Mouse (Mus musculus) limb, embryonic 12.5 days (tissue): ENCODE measurements around the gene Scin. TPM values are rescaled to one million over a fixed set of nuclear protein-coding genes. Genes with fewer than 3 reads are reported as not detected.

Experiments used
- ATAC-seq: fragments of 200-750 bp; cut with Nextera tagmentation; 2 replicates; pipeline ENCODE4 v1.8.0; 2017; ENCODE audit warnings: low read depth, moderate TSS enrichment; ENCODE audit not compliant: insufficient number of reproducible peaks, insufficient read depth, low FRiP score, low TSS enrichment
- H3K27ac ChIP-seq: fragments of 300-500 bp; sonication (generic); 2 replicates; pipeline ENCODE4 v1.5.1; 2016; ENCODE audit warnings: mild to moderate bottlenecking, moderate library complexity
- H3K27me3 ChIP-seq: fragments of 300-500 bp; sonication (generic); 2 replicates; pipeline ENCODE4 v1.6.1; 2016; ENCODE audit warnings: mild to moderate bottlenecking, moderate library complexity
- H3K36me3 ChIP-seq: fragments of 300-500 bp; sonication (generic); 2 replicates; pipeline ENCODE4 v1.6.1; 2016; ENCODE audit warnings: mild to moderate bottlenecking, moderate library complexity
- H3K4me1 ChIP-seq: fragments of 300-500 bp; sonication (generic); replicated peaks from 2 replicates; pipeline ENCODE4 v1.6.1; 2016
- H3K4me2 ChIP-seq: fragments of 300-500 bp; sonication (generic); 2 replicates; pipeline ENCODE4 v1.6.1; 2016; ENCODE audit warnings: mild to moderate bottlenecking, moderate library complexity
- H3K4me3 ChIP-seq: fragments of 300-500 bp; sonication (generic); replicated peaks from 2 replicates; pipeline ENCODE4 v1.5.1; 2016; ENCODE audit warnings: mild to moderate bottlenecking
- H3K9ac ChIP-seq: fragments of 300-500 bp; sonication (generic); replicated peaks from 2 replicates; pipeline ENCODE4 v1.6.1; 2016; ENCODE audit warnings: mild to moderate bottlenecking, moderate library complexity
- H3K9me3 ChIP-seq: fragments of 300-500 bp; sonication (generic); 2 replicates; pipeline ENCODE4 v1.6.1; 2016; ENCODE audit warnings: mild to moderate bottlenecking, moderate library complexity
- WGBS: fragments of 180-500 bp; shearing (Covaris S2); methylation state at CpG from one replicate; pipeline ENCODE4 v1.1.7; 2016; 5-methylcytosine and 5-hydroxymethylcytosine counted together
- polyA plus RNA-seq: library from polyadenylated mRNA; unstranded; fragments of >200 nt; fragmentation: Nextera tagmentation; extraction: Ambion mirVana; gene quantifications from 2 replicates; pipeline ENCODE4 v1.2.1, GENCODE M21; 2016

The Scin gene
- polyA plus RNA-seq, 1 experiment from 2014 or later, result 7.0 TPM

DNA sequence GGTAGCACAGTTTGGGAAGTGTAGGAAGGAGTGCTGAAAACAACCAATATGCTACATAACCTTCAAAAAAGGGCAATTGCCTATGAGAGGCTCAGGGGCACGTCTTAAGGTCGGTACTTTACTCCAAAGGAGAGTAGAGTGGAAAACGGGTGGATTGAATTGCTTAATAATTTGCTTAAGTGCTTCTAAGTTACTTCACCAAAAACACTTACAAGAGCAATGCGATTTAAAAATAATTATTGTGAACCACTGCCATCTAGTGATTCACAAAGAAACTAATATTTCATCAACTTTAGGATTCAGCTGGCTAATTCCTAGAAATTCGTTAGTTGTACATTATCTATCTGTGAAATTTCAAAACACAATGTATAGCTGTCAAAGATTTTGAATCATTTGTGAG lies 60.4 kb downstream of the Scin start:
- H3K9ac ChIP-seq, result no peak overlapping the region
- no peak for ATAC-seq
- no peak overlapping the region for H3K4me2 ChIP-seq
- 68% methylated on average over 5 of the region's 5 CpGs for WGBS
- H3K4me3 ChIP-seq, result no peak overlapping the region
- H3K4me1 ChIP-seq, result no peaks in the 10 kb centered on the region
- no peaks in the 10 kb centered on the region for H3K9me3 ChIP-seq
- no peak overlapping the region for H3K27ac ChIP-seq
- no peaks in the 10 kb centered on the region for H3K36me3 ChIP-seq
- H3K27me3 ChIP-seq, result no peaks in the 10 kb centered on the region

DNA sequence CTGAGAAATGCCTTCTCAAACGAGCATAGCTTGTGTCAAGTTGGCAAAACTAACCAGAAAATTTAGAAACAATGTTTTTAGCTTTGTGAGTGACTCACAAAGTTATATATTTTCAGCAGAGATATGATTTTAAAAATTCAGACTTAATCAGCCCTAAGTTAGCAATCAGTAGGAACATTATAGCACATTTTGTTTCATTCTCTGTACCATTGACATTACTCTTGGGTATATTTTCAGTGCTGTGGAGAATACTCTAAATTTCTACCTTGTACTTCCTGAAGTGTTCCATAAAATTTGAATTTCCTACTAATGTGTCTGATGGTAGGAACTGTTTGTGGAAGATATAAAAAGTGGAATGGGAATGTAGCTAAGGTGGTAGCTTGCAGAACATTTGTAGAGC lies 87.0 kb downstream of the Scin start:
- no peaks in the 10 kb centered on the region for H3K36me3 ChIP-seq
- H3K27ac ChIP-seq, result no peak overlapping the region
- no peak overlapping the region for H3K9ac ChIP-seq
- H3K4me1 ChIP-seq, result no peaks in the 10 kb centered on the region
- H3K4me2 ChIP-seq, result no peak overlapping the region
- no peaks in the 10 kb centered on the region for H3K27me3 ChIP-seq
- no peak for ATAC-seq
- H3K4me3 ChIP-seq, result no peak overlapping the region
- 61% methylated on average over 1 of the region's 1 CpGs for WGBS
- no peaks in the 10 kb centered on the region for H3K9me3 ChIP-seq

DNA sequence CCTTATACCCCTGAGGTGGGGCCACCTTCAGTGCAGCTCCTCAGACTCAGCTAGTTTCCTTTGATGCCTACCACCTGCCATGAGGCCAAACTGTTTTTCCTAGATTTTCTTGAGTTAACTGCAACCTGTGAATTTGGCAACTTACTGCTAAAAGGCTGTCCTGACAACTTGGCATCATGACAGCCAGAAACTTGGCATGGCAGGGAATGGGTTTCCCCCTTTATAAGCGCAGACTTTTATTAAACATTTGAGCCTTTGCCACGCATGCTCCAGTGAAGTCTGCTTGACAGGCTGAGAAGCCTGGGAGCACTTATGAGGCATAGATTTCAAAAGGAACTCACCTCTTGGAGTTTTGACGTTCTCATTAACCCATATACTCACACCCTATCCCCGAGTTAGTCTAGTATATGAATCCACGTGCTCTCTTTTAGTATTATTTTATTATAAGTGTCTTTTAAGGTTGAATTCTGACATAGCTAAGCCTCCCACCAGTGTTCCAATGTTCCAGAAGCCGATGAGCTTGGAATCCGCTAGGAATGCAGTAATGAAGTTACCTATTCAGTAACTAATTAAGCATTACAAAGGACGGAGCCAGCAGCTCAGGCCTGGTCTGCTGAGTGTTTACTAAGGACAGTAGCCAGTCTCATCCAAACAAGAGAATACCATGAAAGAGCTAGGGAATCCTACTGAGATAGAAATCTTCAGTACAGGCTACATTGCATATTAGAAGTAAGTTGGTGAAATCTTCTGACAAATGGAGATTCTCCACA lies 90.0 kb downstream of the Scin start:
- no peak overlapping the region for H3K4me3 ChIP-seq
- H3K27me3 ChIP-seq, result no peaks in the 10 kb centered on the region
- H3K27ac ChIP-seq, result no peak overlapping the region
- WGBS, result 92% methylated on average over 8 of the region's 8 CpGs
- ATAC-seq, result no peak
- H3K4me1 ChIP-seq, result no peaks in the 10 kb centered on the region
- no peak overlapping the region for H3K9ac ChIP-seq
- H3K4me2 ChIP-seq, result no peak overlapping the region
- no peaks in the 10 kb centered on the region for H3K9me3 ChIP-seq
- H3K36me3 ChIP-seq, result no peaks in the 10 kb centered on the region

DNA sequence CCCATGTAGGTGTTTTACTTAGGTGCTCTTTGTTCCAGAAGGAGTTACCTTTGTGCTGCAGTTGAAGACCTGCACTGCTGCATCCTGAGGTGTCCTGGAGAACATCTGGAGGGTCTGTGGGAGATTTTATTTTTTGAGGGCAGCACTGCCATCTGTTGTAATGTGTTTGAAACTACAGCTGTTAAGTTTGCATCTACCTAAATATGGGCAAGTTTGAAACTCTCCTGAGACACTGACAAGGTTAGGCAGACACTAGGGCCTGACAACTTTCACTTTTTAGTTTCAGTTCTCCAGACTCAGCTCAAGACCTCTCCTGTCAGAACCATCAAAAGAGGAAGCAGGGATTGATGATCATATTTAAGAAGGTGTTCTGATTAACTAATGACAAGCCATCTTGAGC lies 94.0 kb downstream of the Scin start:
- no peaks in the 10 kb centered on the region for H3K27me3 ChIP-seq
- H3K4me1 ChIP-seq, result peaks cover 10% of the 10 kb centered on the region; the same call in 1 of the 2 replicates
- ATAC-seq, result no peak
- no peak overlapping the region for H3K27ac ChIP-seq
- H3K9ac ChIP-seq, result no peak overlapping the region
- H3K4me2 ChIP-seq, result no peak overlapping the region
- H3K4me3 ChIP-seq, result no peak overlapping the region
- no peaks in the 10 kb centered on the region for H3K36me3 ChIP-seq
- no peaks in the 10 kb centered on the region for H3K9me3 ChIP-seq

DNA sequence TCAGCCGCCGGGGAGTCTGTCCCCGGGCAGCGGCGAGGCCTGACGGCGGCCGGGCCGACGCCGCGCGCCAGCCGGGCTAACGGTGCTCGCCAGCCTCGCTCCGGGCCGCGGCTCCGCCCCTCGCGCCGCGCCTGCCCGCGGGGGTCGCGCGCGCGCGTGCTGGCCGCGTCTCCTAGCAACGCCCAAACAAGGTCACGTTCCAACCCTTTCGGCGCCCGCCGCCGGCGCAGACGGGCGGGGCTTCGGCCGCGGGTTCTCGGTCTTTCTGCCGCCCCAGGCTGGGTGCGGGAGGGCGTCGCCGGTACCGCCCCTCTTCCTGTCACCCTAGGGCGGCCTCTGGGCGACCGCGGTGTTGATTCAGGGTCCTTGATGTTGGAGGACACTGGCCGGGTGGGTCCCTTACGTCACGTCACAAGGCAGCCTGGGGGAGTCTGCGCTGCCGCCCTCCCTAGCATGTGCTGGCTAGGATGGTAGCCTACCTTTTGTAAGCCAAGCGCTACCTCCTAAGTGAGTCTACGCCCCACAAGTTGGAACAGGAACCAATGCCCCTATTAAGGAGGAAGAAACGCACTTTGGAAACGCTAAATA lies 96.1 kb downstream of the Scin start, which contains the start of gene Arl4a:
Arl4a (minus strand) TSS at position 150 of the 588 bp plus-strand sequence.
- Histone ChIP-seq H3K4me3 (peak within 1 kb of the TSS; percentile 83), H3K27ac (peak within 1 kb of the TSS; percentile 94), H3K4me2 (peak within 1 kb of the TSS; percentile 81), H3K9ac (peak within 1 kb of the TSS; percentile 70), H3K9me3 (no peaks in the 10 kb centered on the region), H3K36me3 (no peaks in the 10 kb centered on the region), H3K27me3 (no peaks in the 10 kb centered on the region), H3K4me1 (peaks cover 15% of the 10 kb centered on the region)
- WGBS, result under 1% methylated on average over 68 of the region's 68 CpGs
- ATAC-seq, result peak; percentile 86

DNA sequence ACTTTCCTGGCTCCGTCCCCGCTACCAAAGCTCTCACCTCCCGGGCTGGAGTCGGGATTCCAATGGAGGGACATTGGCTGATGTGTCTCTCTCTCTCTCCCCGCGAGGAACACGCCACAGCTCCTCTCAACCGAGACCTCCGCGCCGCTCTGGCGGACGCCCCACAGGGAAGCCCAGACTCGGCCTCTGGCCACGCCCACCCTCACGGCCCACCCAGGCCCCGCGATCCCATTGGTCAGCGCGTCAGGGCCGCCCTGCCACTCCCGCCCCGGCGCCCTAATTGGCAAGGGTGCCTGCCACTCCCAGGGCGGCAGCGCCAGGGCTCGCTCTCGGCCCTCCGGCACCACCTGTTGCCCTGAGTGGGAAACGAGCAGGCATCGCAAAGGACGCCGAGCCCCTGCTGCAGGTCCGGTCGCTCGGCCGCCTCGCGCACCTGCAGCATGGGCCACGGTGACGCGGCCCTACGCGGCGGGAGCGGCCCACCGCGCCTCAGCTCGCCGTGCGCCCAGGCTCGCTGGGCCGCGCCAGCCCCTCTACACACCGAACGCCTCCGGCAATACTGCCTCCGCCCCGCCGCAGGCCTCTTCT lies 96.7 kb downstream of the Scin start:
- H3K4me2 ChIP-seq, result peak overlapping the region; percentile 81
- under 1% methylated on average over 59 of the region's 60 CpGs for WGBS
- no peaks in the 10 kb centered on the region for H3K36me3 ChIP-seq
- peaks cover 15% of the 10 kb centered on the region for H3K4me1 ChIP-seq
- H3K27ac ChIP-seq, result peak overlapping the region; percentile 94
- H3K27me3 ChIP-seq, result no peaks in the 10 kb centered on the region
- peak overlapping the region; percentile 70 for H3K9ac ChIP-seq
- no peaks in the 10 kb centered on the region for H3K9me3 ChIP-seq
- H3K4me3 ChIP-seq, result peak overlapping the region; percentile 83
- peak; percentile 98 for ATAC-seq

DNA sequence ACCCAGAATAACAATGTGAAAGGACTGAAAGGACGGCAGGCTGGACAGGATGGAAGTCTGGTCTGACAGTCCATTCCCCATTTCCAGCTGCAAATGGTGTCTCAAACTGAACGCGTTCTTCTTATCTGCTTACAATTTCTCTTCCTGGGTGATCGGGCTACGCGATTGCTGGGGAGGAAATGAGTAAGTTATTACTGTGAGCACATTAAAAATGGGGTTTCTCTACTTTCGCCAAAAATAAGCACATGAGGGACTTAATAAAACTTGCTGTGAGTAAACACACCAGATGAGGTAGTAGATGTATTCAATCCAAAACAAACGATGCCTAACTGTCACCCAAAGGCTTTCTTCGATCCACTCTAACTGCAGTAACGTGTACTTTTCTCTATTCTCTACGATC lies 97.4 kb downstream of the Scin start:
- Histone ChIP-seq H3K9me3 (no peaks in the 10 kb centered on the region), H3K4me3 (peak overlapping the region; percentile 83), H3K4me1 (peaks cover 15% of the 10 kb centered on the region), H3K9ac (peak overlapping the region; percentile 66), H3K27me3 (no peaks in the 10 kb centered on the region), H3K4me2 (peak overlapping the region; percentile 81), H3K36me3 (no peaks in the 10 kb centered on the region), H3K27ac (peak overlapping the region; percentile 94; the same call in 1 of the 2 replicates)
- WGBS, result 5% methylated on average over 11 of the region's 11 CpGs
- no peak for ATAC-seq

DNA sequence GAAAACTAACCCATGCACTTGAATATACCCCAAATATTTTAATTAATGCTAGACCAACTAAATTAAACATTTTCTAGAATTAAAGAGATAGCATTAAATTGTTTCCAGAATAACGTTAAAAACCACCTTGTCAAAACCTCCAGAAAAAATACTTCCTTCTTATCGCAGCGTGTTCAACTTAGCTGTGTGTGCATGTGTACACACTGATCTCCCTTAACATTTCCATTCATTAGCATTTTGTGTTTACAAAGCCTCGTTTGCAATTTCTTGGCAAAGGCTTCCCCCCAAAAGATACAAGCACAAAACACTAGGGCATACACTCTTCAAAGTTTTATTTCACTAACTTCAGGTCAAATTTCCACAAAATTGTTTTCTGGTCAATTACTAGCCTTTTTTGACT lies 98.5 kb downstream of the Scin start:
- WGBS, result 85% methylated on average over 4 of the region's 4 CpGs
- Histone ChIP-seq H3K4me2 (peak overlapping the region; percentile 81), H3K27ac (no peak overlapping the region), H3K27me3 (no peaks in the 10 kb centered on the region), H3K9ac (no peak overlapping the region), H3K36me3 (no peaks in the 10 kb centered on the region), H3K4me1 (peaks cover 15% of the 10 kb centered on the region), H3K9me3 (no peaks in the 10 kb centered on the region), H3K4me3 (0 out of 2 replicates have a peak overlapping the region, but pooled peaks have one; percentile 83)
- no peak for ATAC-seq

DNA sequence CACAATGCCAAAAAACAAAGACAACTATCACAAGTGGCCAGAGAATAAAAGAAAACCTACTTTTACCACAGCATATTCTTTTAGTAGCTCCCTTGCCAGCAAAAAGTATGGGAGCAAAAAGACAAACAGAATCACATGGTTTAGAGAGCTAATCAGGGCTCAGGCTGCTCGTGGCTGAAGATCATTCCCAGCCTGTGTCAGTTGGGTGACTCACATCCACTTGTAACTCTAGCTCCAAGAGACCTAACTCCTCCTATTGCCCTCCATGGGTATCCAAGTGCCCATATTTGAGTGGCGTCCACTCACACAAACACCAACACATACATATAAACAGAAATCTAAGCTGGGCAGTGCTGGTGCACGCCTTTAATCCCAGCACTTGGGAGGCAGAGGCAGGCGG lies 104.8 kb downstream of the Scin start:
- Histone ChIP-seq H3K27ac (no peak overlapping the region), H3K36me3 (no peaks in the 10 kb centered on the region), H3K9me3 (no peaks in the 10 kb centered on the region), H3K4me2 (no peak overlapping the region), H3K4me3 (no peak overlapping the region), H3K9ac (no peak overlapping the region), H3K27me3 (no peaks in the 10 kb centered on the region), H3K4me1 (0 out of 2 replicates have a peak, but pooled peaks cover 2% of the 10 kb centered on the region)
- no peak for ATAC-seq
- WGBS, result 74% methylated on average over 4 of the region's 4 CpGs

DNA sequence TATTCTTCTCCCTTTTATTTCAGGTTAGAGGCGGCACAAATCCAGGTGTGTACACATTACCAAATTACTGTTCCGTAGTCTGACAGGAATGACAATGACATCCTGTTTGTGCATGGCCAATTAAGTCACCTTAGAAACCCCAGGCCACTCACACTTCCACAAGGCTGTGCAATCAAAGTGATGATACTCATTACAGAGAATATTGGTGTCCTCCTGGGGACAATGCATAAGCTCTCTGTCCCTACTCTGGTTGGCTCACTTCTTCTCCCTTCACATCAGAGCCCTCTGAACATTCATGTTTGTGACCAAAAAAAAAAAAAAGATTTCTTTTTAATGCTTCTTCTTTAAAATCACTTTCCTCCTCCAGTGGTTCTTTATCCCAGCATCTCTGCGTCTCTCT lies 106.2 kb downstream of the Scin start:
- Histone ChIP-seq H3K27me3 (no peaks in the 10 kb centered on the region), H3K4me3 (no peak overlapping the region), H3K27ac (no peak overlapping the region), H3K36me3 (no peaks in the 10 kb centered on the region), H3K9ac (no peak overlapping the region), H3K4me1 (no peaks in the 10 kb centered on the region), H3K4me2 (no peak overlapping the region), H3K9me3 (no peaks in the 10 kb centered on the region)
- WGBS, result 91% methylated on average over 3 of the region's 3 CpGs
- ATAC-seq, result no peak

DNA sequence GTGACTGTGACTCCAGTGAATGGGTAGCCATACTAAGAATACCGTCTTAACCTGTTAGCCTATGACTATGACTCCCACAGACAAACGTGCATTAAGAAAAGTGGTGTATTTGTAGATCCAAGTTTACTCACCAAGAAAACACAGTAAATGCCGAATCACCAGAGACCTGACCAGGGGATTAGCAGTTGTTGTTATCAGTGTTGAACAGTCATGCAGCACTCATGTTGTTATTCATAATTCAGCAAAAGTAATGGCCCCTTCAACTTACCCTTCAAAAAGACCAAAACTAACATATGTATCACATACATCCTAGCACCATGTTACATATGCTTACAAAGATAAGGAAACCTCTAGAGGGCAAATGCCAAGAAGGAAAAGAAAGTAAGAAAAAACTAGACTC lies 106.6 kb downstream of the Scin start:
- no peaks in the 10 kb centered on the region for H3K27me3 ChIP-seq
- no peak overlapping the region for H3K9ac ChIP-seq
- H3K4me1 ChIP-seq, result no peaks in the 10 kb centered on the region
- no peak overlapping the region for H3K4me2 ChIP-seq
- H3K9me3 ChIP-seq, result no peaks in the 10 kb centered on the region
- H3K27ac ChIP-seq, result no peak overlapping the region
- H3K4me3 ChIP-seq, result no peak overlapping the region
- ATAC-seq, result no peak
- 90% methylated on average over 3 of the region's 3 CpGs for WGBS
- no peaks in the 10 kb centered on the region for H3K36me3 ChIP-seq
